Mouse (Mus musculus): ENCODE results near the gene Srpr. TPM values are rescaled to one million over a fixed set of nuclear protein-coding genes. Genes with fewer than 3 reads are reported as not detected.

Srpr gene
- polyA plus RNA-seq, 1 experiment from 2014 or later: 51.5 TPM

DNA sequence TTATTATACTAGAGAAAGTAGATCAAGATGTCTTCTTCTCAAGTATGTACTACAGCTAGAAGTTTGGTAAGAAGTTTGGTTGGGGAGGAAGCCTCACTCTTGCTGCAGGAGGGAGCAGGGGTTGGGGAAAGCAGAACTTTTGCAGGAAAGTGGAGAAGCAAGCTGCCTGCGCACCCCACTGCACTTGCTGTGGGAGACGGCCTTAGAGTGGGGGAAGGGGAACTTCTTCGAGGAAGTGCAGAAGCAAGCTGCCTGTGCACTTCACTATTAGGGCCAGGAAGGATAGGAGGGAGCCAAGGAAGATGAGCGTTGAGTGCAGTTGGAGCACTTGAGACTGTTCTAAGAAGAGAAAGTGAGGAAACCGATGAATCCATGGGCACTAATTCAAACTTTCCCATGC lies 16.6 kb upstream of the Srpr start:
- H3K4me3 ChIP-seq (ENCODE audit: low read depth, low read length): no peak overlapping the region
- H3K9ac ChIP-seq (ENCODE audit: low read depth, low read length): no peak overlapping the region
- no peaks in the 10 kb centered on the region for H3K4me1 ChIP-seq (ENCODE audit: control insufficient read depth, low read depth, low read length)
- no peaks in the 10 kb centered on the region for H3K36me3 ChIP-seq (ENCODE audit: control insufficient read depth, insufficient read depth)
- H3K4me2 ChIP-seq (ENCODE audit: low read depth, low read length): no peak overlapping the region
- H3K27ac ChIP-seq (ENCODE audit: low read length): no peak overlapping the region
- ATAC-seq (ENCODE audit: low read depth): no peak
- H3K27me3 ChIP-seq (ENCODE audit: control insufficient read depth, insufficient read depth, low read depth, low read length): no peaks in the 10 kb centered on the region
- H3K9me3 ChIP-seq (replicated peaks; ENCODE audit: control insufficient read depth, low read length): no peaks in the 10 kb centered on the region
- WGBS (ENCODE audit: insufficient replicate concordance): 20% methylated on average over 5 of the region's 5 CpGs

- Histone ChIP-seq H3K27me3 (ENCODE audit: control insufficient read depth, insufficient read depth, low read depth, low read length) (no peaks in the 10 kb centered on the region), H3K9me3 (replicated peaks; ENCODE audit: control insufficient read depth, low read length) (no peaks in the 10 kb centered on the region), H3K4me3 (ENCODE audit: low read depth, low read length) (no peak overlapping the region), H3K36me3 (ENCODE audit: control insufficient read depth, insufficient read depth) (0 out of 2 replicates have a peak, but pooled peaks cover 2% of the 10 kb centered on the region), H3K4me1 (ENCODE audit: control insufficient read depth, low read depth, low read length) (no peaks in the 10 kb centered on the region), H3K27ac (ENCODE audit: low read length) (no peak overlapping the region), H3K4me2 (ENCODE audit: low read depth, low read length) (no peak overlapping the region), H3K9ac (ENCODE audit: low read depth, low read length) (no peak overlapping the region)
- no peak for ATAC-seq (ENCODE audit: low read depth)
- 69% methylated on average over 4 of the region's 4 CpGs for WGBS (ENCODE audit: insufficient replicate concordance)
Observed at GRCm38 (mm10) chr9:35186430-35186829, 13.5 kb upstream of the Srpr start.

DNA sequence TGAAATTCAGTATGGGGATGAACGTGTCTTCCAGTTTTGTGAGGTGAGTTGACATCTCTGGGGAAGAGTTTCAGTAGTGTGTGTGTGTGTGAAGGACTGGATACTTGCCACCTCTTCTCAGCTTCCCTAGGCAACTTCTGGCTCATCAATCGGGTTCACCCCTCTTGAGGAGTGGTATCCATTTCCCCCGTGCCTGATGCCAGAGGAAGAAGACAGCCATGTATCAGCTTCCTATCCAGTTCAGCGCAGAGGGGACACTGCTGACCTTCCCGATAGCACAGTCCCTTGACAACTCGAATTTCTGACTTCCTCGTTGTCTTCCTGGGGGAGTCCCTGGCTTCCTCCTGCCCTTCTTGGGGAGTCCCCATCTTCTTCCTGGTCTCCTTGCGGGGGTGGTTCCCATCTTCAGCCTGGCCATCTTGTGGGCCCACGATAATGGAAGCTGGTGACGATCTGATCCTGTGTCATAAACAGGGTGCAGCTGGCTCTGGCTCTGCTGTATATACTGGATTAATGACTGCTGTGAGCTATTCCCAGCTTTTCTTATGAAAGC lies 12.5 kb upstream of the Srpr start:
- ATAC-seq (ENCODE audit: low read depth): no peak
- Histone ChIP-seq H3K4me2 (ENCODE audit: low read depth, low read length) (no peak overlapping the region), H3K9me3 (replicated peaks; ENCODE audit: control insufficient read depth, low read length) (no peaks in the 10 kb centered on the region), H3K9ac (ENCODE audit: low read depth, low read length) (no peak overlapping the region), H3K4me1 (ENCODE audit: control insufficient read depth, low read depth, low read length) (no peaks in the 10 kb centered on the region), H3K27me3 (ENCODE audit: control insufficient read depth, insufficient read depth, low read depth, low read length) (no peaks in the 10 kb centered on the region), H3K27ac (ENCODE audit: low read length) (no peak overlapping the region), H3K36me3 (ENCODE audit: control insufficient read depth, insufficient read depth) (peaks cover 2% of the 10 kb centered on the region; the same call in 1 of the 2 replicates), H3K4me3 (ENCODE audit: low read depth, low read length) (no peak overlapping the region)
- WGBS (ENCODE audit: insufficient replicate concordance): 64% methylated on average over 10 of the region's 10 CpGs

DNA sequence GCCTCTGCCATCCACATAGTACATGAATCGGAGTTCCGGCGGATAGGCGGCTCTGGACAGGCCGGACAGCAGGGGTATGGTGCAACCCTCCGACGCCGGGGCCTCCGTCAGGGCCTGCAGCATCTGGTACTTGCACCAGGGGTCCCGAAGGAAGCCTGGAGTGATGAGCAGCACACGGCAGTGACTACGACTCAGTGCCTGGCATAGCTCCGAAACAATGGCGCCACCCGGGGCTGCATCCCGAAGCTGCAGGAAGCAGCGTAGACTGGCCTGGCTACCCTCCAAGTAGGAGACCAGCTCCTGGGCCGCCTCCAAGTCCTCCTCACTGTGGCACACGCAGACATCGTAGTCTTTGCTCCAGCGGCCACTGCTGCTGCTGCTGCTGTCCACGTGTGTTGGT lies 11.3 kb upstream of the Srpr start:
- Histone ChIP-seq H3K9me3 (replicated peaks; ENCODE audit: control insufficient read depth, low read length) (no peaks in the 10 kb centered on the region), H3K4me1 (ENCODE audit: control insufficient read depth, low read depth, low read length) (no peaks in the 10 kb centered on the region), H3K4me3 (ENCODE audit: low read depth, low read length) (no peak overlapping the region), H3K27ac (ENCODE audit: low read length) (no peak overlapping the region), H3K27me3 (ENCODE audit: control insufficient read depth, insufficient read depth, low read depth, low read length) (no peaks in the 10 kb centered on the region), H3K4me2 (ENCODE audit: low read depth, low read length) (no peak overlapping the region), H3K36me3 (ENCODE audit: control insufficient read depth, insufficient read depth) (peaks cover 2% of the 10 kb centered on the region; the same call in 1 of the 2 replicates), H3K9ac (ENCODE audit: low read depth, low read length) (no peak overlapping the region)
- 85% methylated on average over 22 of the region's 22 CpGs for WGBS (ENCODE audit: insufficient replicate concordance)
- ATAC-seq (ENCODE audit: low read depth): 0 out of 2 replicates have a peak, but pooled peaks have one; percentile 27

DNA sequence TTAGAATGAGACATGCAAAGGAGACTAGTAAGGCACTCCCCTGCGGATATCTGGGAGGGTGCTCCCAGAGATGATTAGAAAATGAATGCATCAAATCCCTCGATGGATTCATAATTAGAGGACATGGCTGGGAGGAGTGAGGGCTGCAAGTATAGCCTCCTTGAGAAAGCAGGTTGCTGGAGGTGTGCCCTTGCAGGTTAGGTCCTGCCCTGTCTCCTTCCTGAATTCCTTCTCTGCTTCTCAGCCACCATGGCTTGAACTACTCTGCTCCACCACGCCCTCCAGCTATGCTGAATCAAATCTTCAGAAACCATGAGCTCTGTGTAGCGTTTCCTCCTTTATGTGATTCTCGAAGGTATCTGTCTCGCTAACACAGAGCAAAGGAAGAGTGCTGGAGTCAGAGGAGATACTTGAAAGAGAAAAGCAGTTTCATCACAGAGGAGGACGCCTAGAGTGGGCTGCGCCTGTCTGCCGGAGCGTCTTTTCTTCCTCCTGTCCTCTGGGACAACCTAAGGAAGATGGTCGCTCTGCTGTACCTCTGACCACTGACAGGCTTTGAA lies 6.9 kb upstream of the Srpr start:
- no peak overlapping the region for H3K27ac ChIP-seq (ENCODE audit: low read length)
- ATAC-seq (ENCODE audit: low read depth): no peak

DNA sequence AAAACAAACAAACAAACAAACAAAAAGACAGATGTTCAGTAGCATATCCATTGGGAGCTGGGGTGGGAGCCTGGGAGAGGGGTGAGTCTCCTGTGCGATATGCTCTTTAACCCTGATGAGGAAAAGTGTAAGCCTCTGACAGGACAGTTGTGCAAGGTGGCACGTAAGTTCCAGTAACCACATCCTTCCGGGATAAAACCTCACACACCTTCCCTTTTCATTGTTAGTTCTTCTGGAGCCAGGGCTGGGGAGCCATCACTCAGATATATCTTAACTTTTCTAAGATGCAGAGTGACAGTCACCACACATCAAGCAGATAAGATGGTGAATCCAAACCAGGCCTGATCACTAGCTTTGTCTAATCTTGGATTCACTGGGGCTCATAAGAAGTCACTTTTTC lies 5.9 kb upstream of the Srpr start:
- H3K9ac ChIP-seq (ENCODE audit: low read depth, low read length): no peak overlapping the region
- H3K4me1 ChIP-seq (ENCODE audit: control insufficient read depth, low read depth, low read length): peaks cover under 1% of the 10 kb centered on the region; the same call in 1 of the 2 replicates
- ATAC-seq (ENCODE audit: low read depth): no peak
- WGBS (ENCODE audit: insufficient replicate concordance): 69% methylated on average over 3 of the region's 3 CpGs
- peaks cover 2% of the 10 kb centered on the region; the same call in 1 of the 2 replicates for H3K36me3 ChIP-seq (ENCODE audit: control insufficient read depth, insufficient read depth)
- no peak overlapping the region for H3K4me2 ChIP-seq (ENCODE audit: low read depth, low read length)
- no peaks in the 10 kb centered on the region for H3K9me3 ChIP-seq (replicated peaks; ENCODE audit: control insufficient read depth, low read length)
- no peak overlapping the region for H3K4me3 ChIP-seq (ENCODE audit: low read depth, low read length)
- H3K27ac ChIP-seq (ENCODE audit: low read length): no peak overlapping the region
- no peaks in the 10 kb centered on the region for H3K27me3 ChIP-seq (ENCODE audit: control insufficient read depth, insufficient read depth, low read depth, low read length)

More for the DNA sequence above, 6.9 kb upstream of the Srpr start:
- H3K27me3 ChIP-seq (ENCODE audit: control insufficient read depth, insufficient read depth, low read depth, low read length): no peaks in the 10 kb centered on the region
- H3K4me3 ChIP-seq (ENCODE audit: low read depth, low read length): no peak overlapping the region
- H3K36me3 ChIP-seq (ENCODE audit: control insufficient read depth, insufficient read depth): peaks cover 2% of the 10 kb centered on the region; the same call in 1 of the 2 replicates
- no peaks in the 10 kb centered on the region for H3K4me1 ChIP-seq (ENCODE audit: control insufficient read depth, low read depth, low read length)
- H3K9me3 ChIP-seq (replicated peaks; ENCODE audit: control insufficient read depth, low read length): no peaks in the 10 kb centered on the region
- H3K4me2 ChIP-seq (ENCODE audit: low read depth, low read length): no peak overlapping the region
- 74% methylated on average over 11 of the region's 11 CpGs for WGBS (ENCODE audit: insufficient replicate concordance)
- no peak overlapping the region for H3K9ac ChIP-seq (ENCODE audit: low read depth, low read length)

DNA sequence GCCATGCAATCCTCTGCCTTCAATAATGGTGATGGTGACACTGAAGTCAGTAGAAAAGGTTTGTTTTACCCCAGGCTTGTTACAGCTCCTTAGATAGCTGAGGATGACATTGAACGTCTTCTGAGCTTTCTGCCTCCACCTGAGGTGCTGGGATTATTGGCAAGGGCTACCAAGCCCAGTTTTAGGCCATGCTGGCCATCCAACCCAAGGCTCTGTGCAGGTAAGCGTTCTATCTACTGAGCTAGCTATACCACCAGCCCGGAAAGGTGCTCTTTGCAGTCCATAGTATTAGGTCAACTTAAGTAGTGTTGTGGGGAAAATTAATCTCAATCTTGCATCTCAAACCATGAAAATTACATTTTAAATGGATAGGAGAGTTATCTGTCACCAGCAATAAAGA lies 2.4 kb upstream of the Srpr start:
- Histone ChIP-seq H3K4me3 (ENCODE audit: low read depth, low read length) (no peak overlapping the region), H3K27ac (ENCODE audit: low read length) (no peak overlapping the region), H3K36me3 (ENCODE audit: control insufficient read depth, insufficient read depth) (no peaks in the 10 kb centered on the region), H3K27me3 (ENCODE audit: control insufficient read depth, insufficient read depth, low read depth, low read length) (no peaks in the 10 kb centered on the region), H3K4me2 (ENCODE audit: low read depth, low read length) (no peak overlapping the region), H3K9ac (ENCODE audit: low read depth, low read length) (no peak overlapping the region), H3K9me3 (replicated peaks; ENCODE audit: control insufficient read depth, low read length) (no peaks in the 10 kb centered on the region), H3K4me1 (ENCODE audit: control insufficient read depth, low read depth, low read length) (peaks cover 15% of the 10 kb centered on the region)
- 70% methylated on average over 3 of the region's 3 CpGs for WGBS (ENCODE audit: insufficient replicate concordance)
- ATAC-seq (ENCODE audit: low read depth): no peak

GRCm38 (mm10) chr9:35198351-35198750 lies 1.6 kb upstream of the Srpr start:
- H3K4me3 ChIP-seq (ENCODE audit: low read depth, low read length): peak overlapping the region; percentile 73; the same call in 1 of the 2 replicates
- H3K4me1 ChIP-seq (ENCODE audit: control insufficient read depth, low read depth, low read length): peaks cover 15% of the 10 kb centered on the region
- H3K27me3 ChIP-seq (ENCODE audit: control insufficient read depth, insufficient read depth, low read depth, low read length): no peaks in the 10 kb centered on the region
- no peak for ATAC-seq (ENCODE audit: low read depth)
- WGBS (ENCODE audit: insufficient replicate concordance): 75% methylated on average over 10 of the region's 10 CpGs
- peak overlapping the region; percentile 90 for H3K4me2 ChIP-seq (ENCODE audit: low read depth, low read length)
- no peaks in the 10 kb centered on the region for H3K9me3 ChIP-seq (replicated peaks; ENCODE audit: control insufficient read depth, low read length)
- H3K36me3 ChIP-seq (ENCODE audit: control insufficient read depth, insufficient read depth): no peaks in the 10 kb centered on the region
- H3K9ac ChIP-seq (ENCODE audit: low read depth, low read length): no peak overlapping the region
- peak overlapping the region; percentile 50; the same call in 1 of the 2 replicates for H3K27ac ChIP-seq (ENCODE audit: low read length)

DNA sequence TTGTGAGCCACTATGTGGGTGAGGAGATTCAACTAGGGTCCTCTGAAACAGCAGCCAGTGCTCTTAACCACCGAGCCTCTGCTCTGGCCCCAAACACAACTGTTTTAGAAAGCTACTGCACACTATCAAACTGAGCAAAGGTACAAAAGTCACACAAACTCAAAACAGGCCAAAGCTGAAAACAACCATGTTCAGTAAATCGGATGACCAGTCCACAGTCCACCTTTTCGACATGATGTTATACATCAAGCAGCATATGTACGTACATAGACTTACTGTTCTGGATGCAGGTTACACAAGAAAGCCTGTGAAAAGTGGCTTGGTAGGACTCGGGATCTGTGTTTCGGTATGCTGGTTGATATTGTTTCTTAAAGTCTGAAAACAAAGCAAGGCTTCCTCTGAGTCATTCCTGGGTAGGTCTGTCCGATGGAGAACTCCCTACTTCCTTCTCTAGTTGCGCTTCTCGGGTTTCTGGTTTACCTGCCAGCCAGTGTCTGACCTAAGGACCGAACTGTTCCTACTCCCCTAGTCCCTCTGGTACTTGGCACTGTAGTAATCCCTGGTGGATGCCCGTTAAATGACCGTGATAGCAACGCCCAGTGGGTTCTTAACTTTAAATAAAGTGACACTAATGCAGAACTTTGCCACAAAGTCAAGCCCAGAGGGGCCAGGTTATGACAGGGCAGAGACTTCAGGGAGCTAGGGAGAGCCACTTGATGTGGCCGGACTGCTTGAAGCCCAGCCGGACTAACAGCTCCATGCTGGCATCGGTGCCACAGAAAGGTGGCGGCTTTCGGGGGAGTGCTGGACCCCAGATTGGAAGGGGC lies 817 bp upstream of the Srpr start:
- Histone ChIP-seq H3K27ac (ENCODE audit: low read length) (peak overlapping the region; percentile 50), H3K9me3 (replicated peaks; ENCODE audit: control insufficient read depth, low read length) (no peaks in the 10 kb centered on the region), H3K4me2 (ENCODE audit: low read depth, low read length) (peak overlapping the region; percentile 90), H3K4me3 (ENCODE audit: low read depth, low read length) (peak overlapping the region; percentile 73), H3K27me3 (ENCODE audit: control insufficient read depth, insufficient read depth, low read depth, low read length) (no peaks in the 10 kb centered on the region), H3K9ac (ENCODE audit: low read depth, low read length) (peak overlapping the region; percentile 82), H3K36me3 (ENCODE audit: control insufficient read depth, insufficient read depth) (no peaks in the 10 kb centered on the region), H3K4me1 (ENCODE audit: control insufficient read depth, low read depth, low read length) (peaks cover 15% of the 10 kb centered on the region)
- ATAC-seq (ENCODE audit: low read depth): peak; percentile 9
- WGBS (ENCODE audit: insufficient replicate concordance): 18% methylated on average over 18 of the region's 18 CpGs

Measured in liver, embryonic 16.5 days (tissue).